Mouse (Mus musculus) kidney, adult 18-20 months (tissue): Measurements from ENCODE around the gene Camk2n1.

Experiments used
- DNase-seq: peaks from one replicate; pipeline ENCODE4 v3.0.0; 2021

Camk2n1 gene

GRCm38 (mm10) chr4:138447827-138448602, 6.1 kb upstream of the Camk2n1 start:
- no peak for DNase-seq

DNA sequence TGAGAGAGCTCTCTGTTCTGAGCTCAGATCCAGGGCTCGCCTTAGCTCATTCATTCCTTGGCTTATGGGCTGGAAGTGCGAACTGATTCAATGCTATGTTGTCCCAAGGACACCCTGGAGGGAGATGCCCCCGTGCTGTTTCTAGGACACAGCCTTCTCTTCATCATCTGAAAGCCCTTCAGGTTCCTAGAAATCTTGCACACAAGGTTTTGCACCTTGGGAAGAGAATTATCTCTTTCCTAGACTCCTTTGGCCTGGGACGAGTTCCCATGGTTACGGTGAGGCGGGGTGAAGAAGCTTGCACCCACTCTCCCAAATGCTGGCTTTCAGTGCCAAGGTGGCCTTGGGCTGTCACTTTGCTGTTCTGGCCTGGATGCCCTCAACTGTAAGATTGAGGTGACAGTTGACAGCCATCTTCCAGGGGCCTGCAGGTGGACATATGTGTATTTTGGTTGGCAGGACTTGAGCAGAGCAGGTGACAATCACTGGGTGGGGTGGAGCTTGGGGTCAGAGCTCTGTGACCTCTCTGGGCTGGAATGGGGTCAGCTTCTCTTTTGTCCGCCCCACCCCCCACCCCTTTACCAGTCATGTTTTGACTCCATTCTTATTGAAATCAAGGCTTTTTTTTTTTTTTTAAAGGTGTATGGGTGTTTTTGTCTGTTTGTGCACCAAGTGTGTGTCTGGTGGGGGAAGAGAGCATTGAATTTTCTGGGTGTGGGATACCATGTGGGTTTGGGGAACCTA, 5.1 kb upstream of the Camk2n1 start:
- DNase-seq = no peak

- DNase-seq = no peak
Observed at GRCm38 (mm10) chr4:138449636-138450314, 4.3 kb upstream of the Camk2n1 start.

DNA sequence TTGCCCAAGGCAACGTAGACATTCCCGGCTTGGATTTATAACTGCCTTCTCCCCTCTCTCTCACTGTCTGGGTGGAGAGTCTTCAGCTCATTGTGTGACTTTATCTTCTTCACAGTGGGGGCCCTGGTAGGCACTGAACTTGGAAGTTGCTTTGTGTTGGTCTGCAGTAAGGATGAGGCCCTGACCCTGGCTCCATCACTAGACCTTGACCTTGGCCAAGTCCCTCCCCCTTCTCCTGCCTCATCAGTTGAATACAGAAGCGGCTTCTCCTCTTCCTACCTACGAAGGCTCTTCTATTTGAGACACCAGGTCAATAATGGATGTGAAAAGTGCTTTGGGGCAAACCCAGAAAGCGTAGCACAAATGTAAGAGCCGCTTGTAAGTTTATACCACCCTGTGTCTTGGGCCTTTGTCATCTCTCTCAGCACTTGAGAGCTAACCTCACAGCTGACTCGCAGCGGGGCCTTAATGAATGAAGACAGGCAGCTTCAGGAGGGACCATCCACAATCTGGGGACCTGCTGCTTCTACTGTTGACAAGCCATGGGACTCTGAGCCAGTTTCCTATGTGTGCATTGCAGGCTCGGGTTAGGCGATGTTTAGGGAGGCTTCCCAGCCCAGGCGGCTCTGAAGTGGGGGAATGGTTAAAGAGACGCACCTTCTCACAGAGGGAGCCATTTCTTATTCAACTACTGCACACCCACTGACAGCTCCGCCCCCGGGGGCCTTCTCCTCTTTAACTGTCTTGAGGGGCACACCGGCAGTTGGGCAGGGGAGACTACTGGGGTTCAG, 1.6 kb upstream of the Camk2n1 start:
- DNase-seq = no peak

DNA sequence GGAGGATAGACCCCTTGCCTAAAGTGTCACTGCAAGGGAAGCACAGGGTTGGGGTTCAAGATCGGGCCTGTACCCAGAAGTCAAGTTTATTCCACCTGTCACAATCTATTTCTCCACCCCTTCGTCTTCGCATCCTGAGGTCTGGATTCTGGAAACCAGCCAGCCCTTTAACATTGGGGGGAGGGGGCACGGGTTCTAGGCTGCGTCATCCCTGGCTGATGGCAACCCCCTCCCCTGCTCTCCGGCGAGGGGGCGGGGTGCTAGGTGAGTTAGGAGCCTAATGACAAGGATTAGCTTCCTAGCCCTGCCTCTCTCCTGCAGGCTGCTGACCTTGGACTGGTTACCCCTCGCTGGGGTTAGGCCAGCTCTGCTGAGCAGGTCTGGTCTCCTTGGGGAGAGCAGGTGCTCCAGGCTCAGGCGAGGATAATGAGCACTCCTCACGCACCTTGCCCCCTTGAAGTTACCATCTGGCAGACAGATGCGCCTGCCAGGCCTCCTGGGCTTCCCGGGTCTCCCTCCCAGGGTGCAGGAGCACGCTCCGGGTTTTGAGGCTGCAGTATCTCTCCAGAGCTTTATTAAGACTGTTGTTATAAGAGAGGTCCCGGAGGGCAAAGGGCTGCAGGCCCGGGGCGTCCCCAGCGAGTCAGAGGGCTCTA, 889 bp upstream of the Camk2n1 start:
- no peak for DNase-seq

GRCm38 (mm10) chr4:138454571-138455140, 542 bp downstream of the Camk2n1 start:
- DNase-seq = peak; percentile 75

- peak; percentile 78 for DNase-seq
Observed at GRCm38 (mm10) chr4:138455141-138455955, 1.2 kb downstream of the Camk2n1 start.

GRCm38 (mm10) chr4:138455956-138456341, 1.8 kb downstream of the Camk2n1 start:
- DNase-seq = peak; percentile 65

DNA sequence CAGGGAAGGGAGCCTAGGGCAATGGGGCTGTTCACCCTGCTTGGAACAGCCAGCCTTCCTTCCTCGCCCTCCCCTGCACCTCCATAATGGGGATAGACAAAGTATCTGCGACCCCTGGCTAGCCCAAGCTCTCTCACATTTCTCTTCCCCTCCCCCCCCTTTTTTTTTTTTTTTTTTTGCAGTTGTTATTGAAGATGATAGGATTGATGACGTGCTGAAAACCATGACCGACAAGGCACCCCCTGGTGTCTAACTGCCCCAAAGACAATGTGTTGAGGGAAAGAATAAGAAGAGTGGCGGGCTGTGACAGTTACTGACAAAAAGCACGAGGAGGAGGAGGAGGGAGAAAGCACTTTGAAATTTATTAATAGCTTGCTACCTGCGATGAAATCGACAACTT, 2.4 kb downstream of the Camk2n1 start:
- no peak for DNase-seq

DNA sequence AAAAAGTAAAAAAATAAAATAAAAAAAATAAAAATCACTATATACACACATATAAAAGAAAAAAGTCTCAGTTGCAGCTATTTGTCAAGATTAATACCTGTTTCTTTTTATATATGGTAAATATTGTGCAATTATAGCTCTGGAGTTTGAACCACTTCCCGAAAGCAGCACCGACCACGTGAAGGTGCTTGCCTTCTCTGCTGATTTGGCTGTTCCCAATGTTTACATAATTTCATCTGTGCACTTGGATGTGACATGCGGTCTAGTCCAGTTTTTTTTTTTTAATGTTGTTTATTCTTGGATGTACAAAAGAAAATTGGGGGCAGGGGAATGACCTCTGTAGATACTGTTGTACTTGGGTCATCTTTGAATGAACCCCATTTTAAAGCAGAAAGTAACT, 3.0 kb downstream of the Camk2n1 start:
- no peak for DNase-seq

- DNase-seq = peak; percentile 43
Observed at GRCm38 (mm10) chr4:138458171-138458570, 4.1 kb downstream of the Camk2n1 start.

- DNase-seq = peak; percentile 42
Observed at GRCm38 (mm10) chr4:138458735-138459440, 4.8 kb downstream of the Camk2n1 start.

- peak; percentile 69 for DNase-seq
Observed at GRCm38 (mm10) chr4:138459775-138460174, 5.7 kb downstream of the Camk2n1 start.

GRCm38 (mm10) chr4:138460910-138461309, 6.8 kb downstream of the Camk2n1 start:
- DNase-seq = peak; percentile 47

DNA sequence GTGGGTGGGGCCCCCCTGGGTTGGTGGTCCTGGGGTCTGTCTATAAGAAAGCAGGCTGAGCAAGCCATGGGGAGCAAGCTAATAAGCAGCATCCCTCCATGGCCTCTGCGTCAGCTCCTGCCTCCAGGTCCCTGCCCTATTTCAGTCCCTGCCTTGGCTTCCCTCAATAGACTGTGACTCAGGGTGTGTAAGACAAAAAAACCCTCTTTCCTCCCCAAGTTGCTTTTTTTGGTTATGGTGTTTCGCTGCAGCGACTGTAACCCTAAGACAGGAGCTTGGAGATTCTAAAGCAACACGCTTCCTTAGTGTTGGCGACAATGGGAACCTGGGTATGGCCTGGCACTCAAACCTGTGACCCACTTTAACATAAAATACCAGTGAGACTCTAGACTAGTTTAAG, 7.4 kb downstream of the Camk2n1 start:
- no peak for DNase-seq

GRCm38 (mm10) chr4:138462971-138463831, 9.1 kb downstream of the Camk2n1 start:
- no peak for DNase-seq

DNA sequence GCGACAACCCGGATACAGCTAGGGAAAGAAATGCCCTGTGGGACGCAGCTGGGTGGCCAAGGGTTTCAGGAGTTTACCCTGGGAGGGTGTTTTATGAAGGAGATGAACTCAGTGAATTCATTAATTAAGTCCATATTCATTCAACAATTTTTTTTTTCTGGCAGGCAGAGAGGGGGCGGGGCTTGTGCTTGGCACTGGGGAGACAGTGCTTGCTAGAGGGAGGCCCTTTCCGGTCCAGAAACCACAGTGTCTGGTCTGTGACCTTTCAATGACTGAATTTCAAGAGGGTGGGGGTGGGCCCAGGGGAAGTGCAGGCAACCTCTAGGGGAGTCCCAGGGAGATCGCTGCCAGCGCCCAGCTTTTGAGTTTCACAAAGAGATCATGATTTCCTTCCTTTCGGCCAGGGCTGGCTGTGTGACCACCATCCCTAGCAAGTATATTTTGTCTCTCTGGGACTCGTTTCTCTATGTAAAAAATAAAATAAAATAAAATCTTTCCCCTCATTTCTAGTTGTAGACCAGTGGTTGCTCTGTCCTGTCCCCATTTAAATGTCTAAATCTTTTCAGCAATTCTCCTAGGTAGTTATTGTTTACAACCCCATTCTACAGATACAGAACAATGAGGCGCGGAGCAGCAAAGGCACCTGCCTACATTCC, 9.8 kb downstream of the Camk2n1 start:
- DNase-seq = peak; percentile 97

- peak; percentile 94 for DNase-seq
Observed at GRCm38 (mm10) chr4:138464667-138465353, 10.7 kb downstream of the Camk2n1 start.
